Mouse (Mus musculus) layer of hippocampus, adult 11-12 months (tissue): ENCODE results near the gene Calcb.
"Not testable (repeated sequence)": the region's sequence is repeated elsewhere in the genome, so short reads cannot be mapped to it uniquely, and the experiment has no call there.

Source experiments
- DNase-seq: peaks from one replicate; pipeline ENCODE4 v3.0.0; 2022; ENCODE audit warnings: low spot score

Calcb gene

GRCm38 (mm10) chr7:114718300-114718699, at the start of gene Calcb:
TSS of gene Calcb (plus strand) at chr7:114718643.
- no peak for DNase-seq

- no peak for DNase-seq
Observed at GRCm38 (mm10) chr7:114671405-114671804, 47.0 kb upstream of the Calcb start.

GRCm38 (mm10) chr7:114672697-114673096, 45.7 kb upstream of the Calcb start:
- DNase-seq: peak; percentile 15

DNA sequence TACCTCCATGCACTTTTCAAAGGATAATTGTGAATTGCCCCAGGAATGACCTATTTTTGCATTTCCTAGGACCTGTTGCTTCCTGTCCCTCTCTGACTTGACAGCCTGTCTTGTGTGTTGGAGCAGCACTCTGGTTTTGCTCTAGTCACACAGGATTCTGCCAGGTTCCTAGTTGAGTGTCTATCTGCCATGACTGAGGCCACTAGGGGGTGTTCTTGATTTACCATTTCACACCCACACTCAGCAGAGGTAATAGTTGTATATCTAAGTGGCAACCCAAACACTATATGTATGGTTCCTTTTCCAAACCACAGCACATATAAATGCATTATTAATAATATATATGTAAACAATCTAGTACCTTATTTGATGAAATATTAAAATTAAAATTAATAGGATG, 26.1 kb upstream of the Calcb start:
- DNase-seq: no peak

GRCm38 (mm10) chr7:114700871-114701270, 17.6 kb upstream of the Calcb start:
- no peak for DNase-seq

DNA sequence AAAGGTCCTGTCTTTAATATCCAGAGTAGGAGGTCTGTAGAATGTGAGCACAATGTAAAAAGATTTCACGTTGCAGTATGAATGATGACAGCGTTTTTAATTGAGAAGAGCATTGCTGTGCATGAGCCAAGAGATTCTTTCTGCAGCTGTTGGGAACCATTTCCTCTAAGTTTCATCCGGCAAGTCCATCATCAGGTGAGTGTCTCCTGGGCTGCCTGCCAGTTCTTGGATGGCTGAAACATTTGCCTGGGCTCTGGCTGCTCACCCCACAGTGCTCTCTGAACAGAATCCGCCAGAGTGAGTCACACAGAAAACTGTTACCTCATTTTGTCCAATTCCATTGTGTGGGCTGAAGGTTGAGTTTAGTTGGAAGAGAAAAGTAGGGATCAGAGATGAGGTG, 11.7 kb upstream of the Calcb start:
- DNase-seq: no peak

GRCm38 (mm10) chr7:114707398-114707797, 11.0 kb upstream of the Calcb start:
- no peak for DNase-seq

- DNase-seq: no peak
Observed at GRCm38 (mm10) chr7:114710419-114710818, 8.0 kb upstream of the Calcb start.

GRCm38 (mm10) chr7:114712523-114712922, 5.9 kb upstream of the Calcb start:
- DNase-seq: no peak

DNA sequence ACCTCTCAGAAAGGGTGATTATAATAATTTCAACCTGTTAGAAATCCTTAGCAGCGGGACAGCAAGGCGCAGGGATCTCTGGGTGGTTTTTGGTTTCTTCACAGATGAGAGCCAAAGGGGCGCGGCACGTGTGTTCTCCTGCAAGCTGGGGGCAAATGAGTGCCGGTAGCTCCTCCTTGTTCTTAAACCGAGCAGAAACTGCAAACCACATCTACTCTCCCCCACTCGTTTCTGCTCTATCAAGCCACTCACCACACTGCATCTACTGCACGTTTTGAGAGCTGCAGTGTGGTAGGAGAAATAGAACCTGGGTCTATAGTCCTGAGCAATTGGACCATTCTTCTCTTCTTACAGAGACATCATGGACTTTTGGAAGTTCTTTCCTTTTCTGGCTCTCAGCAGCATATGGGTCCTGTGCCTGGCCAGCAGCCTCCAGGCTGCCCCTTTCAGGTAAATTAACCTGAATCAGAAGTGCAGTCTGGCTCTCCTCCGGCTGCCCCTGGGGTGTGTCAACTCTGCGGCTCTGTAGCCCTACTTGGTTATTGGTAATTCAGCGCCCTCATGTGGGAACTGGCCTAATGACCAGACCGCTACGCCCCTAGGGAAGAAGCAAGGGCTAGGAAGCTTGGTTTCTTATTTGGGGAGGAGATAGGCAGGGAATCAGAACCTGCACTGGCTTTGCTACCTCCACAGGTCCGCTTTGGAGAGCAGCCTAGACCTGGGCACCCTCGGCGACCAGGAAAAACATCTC, 1.1 kb downstream of the Calcb start:
- peak; percentile 26 for DNase-seq

DNA sequence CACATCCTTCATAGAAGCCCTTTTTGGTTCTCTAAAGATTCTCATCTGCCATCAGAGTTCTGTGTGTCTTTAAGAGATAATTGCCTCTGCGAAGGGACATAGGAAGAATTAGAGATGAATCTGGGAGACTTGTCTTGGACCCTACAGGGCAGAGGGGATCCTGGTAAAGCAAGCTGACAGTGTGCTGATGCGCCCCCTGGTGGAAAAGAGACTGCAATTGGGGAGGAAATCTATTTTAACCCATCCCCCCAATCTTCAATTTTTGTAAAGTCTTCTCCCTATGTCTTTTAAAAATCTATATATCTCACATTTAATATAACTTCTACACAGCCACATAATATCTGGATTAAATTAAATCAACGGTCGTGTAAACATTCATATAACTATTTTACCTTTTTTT, 11.3 kb downstream of the Calcb start:
- not testable (repeated sequence) for DNase-seq

- no peak for DNase-seq
Observed at GRCm38 (mm10) chr7:114731175-114731574, 12.7 kb downstream of the Calcb start.

DNA sequence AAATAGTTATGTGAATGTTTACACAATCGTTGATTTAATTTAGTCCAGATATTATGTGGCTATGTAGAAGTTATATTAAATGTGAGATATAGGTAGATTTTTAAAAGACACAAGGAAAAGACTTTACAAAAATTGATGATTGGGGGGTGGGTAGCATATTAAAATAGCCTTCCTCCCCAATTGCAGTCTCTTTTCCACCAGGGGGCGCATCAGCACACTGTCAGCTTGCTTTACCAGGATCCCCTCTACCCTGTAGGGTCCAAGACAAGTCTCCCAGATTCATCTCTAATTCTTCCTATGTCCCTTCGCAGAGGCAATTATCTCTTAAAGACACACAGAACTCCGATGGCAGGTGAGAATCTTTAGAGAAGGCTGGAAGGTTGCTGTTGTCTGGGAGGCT, 13.3 kb downstream of the Calcb start:
- not testable (repeated sequence) for DNase-seq

DNA sequence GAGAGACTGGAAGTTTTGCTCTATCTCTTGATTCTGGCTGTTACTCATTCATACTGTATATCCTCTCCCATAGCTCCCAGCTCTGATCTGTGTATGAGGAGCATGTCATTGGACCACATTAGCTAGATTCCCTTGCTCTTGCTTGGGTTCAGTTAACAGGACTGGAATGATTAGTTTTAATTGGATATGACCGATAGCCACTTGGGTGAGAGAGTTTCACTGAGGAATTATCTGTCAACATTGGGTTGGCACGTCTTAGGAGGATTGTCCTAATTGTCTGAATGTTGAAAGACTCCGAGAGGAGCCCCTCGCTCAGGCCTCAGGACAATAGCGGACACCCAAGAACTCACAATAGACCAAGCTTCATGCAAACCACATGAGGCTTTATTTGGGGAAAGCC, 17.8 kb downstream of the Calcb start:
- no peak for DNase-seq

DNA sequence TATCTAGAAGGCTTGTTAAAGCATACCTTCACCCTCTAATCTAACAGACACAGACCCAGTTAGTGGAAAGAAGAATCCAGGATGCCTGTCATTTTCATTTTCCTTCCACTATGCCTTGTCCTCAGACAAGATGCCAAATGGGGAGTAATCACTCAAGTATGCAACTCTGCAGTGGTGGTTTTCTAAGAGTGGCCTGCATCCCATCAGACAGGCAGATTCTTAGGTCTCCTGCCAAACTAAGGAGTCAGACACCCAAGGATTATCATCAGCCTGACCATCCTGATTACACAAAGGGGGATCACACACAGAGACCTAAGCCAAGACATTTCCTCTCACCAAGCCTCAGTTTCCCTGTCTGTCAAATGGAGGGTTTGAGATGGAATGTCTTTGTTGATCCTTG, 19.7 kb downstream of the Calcb start:
- no peak for DNase-seq

- DNase-seq: no peak
Observed at GRCm38 (mm10) chr7:114740360-114741165, 22.1 kb downstream of the Calcb start.

DNA sequence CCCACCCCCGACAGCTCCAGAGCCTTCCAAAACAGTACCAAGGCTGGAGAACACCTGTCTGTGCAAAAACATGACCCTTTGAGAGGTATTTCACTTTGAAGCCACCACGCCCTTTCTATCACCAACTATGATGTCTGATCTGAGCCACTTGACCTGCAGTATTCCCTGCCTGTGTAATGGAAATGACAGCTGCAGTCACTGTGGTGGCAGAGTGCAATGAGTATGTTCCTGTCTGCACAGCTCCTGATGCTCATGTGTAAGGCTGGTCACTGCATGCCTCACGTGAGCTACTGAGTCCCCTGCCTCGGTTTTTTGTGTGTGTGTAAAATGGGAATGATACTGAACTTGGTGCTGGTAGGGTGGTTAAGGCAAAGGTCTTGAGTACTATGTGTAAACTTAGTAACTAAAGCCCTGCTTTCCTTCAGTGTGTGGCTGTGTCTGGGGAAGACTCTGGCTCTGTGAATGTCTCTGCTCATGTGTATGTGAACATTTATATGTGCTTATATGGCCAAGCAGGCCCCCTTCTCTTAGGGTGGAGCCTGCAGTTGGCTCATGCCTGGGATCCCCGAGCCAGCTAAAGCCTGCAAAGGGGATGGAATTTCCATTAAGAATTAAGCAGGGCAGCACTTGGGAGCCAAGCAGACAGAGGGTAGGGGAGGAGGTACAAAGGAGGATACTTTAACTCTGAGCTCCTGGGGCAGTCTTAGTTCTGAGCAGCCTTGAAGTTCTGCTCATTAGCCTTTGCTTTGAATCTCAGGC, 24.8 kb downstream of the Calcb start, which contains the start of gene Insc:
Gene Insc (plus strand): TSS at position 673 of the 759 bp plus-strand sequence.
- no peak for DNase-seq

DNA sequence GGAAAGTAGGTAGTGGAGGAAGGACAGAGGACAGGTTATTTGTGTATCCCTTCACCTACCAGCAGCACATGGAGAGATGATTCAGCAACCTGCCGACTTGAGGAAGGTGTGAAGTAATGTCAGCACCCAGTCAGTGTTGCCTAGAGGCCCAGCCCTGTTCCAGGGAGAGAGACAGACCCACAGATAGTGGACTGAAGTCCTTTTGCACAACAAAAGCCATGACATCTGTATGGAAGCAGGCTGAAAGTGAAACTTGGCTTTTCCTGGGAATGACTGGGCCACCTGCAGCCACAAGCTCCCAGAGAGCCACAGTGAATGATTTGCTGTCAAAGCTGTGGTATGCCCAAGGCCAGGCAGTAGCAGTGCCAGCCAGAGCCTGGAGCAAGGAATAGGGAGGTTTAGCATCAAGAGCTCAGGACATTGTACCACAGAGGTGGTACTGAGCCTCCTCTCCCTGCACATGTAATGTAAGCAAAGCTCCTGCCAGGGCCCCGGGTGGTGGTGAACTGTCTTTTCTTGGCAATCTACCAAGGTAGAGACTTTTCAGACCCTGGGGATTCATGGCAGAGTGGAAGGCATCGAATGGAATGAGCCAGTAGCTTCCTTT, 26.3 kb downstream of the Calcb start:
- DNase-seq: no peak

GRCm38 (mm10) chr7:114745481-114746271, 27.2 kb downstream of the Calcb start:
- DNase-seq: peak; percentile 45

- DNase-seq: peak; percentile 43
Observed at GRCm38 (mm10) chr7:114747596-114747995, 29.2 kb downstream of the Calcb start.

- no peak for DNase-seq
Observed at GRCm38 (mm10) chr7:114748239-114748638, 29.8 kb downstream of the Calcb start.
